Mouse (Mus musculus): ENCODE measurements around the gene Zbtb16.

GRCm38 (mm10) chr9:48648285-48649097 lies 187.5 kb downstream of the Zbtb16 start:
- TF ChIP-seq CTCF (IDR thresholded peaks at IDR 0.05 in 2 of 3, conservative IDR thresholded peaks at IDR 0.05 in 1 of 3; ENCODE audit: control insufficient read depth in 1 of 3, insufficient read depth in 1 of 3, low read depth in 2 of 3, low read length in 3 of 3, poor library complexity in 1 of 3, severe bottlenecking in 1 of 3) (no peak), EP300 (IDR thresholded peaks at IDR 0.05; ENCODE audit: low read depth in 1 of 2, low read length in 2 of 2) (no peak), ZKSCAN1 (IDR thresholded peaks at IDR 0.05; ENCODE audit: low read depth, low read length) (no peak), KAT2A (conservative IDR thresholded peaks at IDR 0.05; ENCODE audit: low read depth, low read length) (no peak), POLR2A (IDR thresholded peaks at IDR 0.05; ENCODE audit: control insufficient read depth in 1 of 2, insufficient read depth in 1 of 2, low read depth in 1 of 2, low read length in 2 of 2, poor library complexity in 1 of 2) (no peak), ZC3H11A (IDR thresholded peaks at IDR 0.05; ENCODE audit: low read depth, low read length) (no peak), E2F4 (IDR thresholded peaks at IDR 0.05; ENCODE audit: borderline replicate concordance, low read depth, low read length) (no peak), MYB (IDR thresholded peaks at IDR 0.05; ENCODE audit: low read depth, low read length) (no peak), MAX (IDR thresholded peaks at IDR 0.05; ENCODE audit: low read length) (no peak), GABPA (IDR thresholded peaks at IDR 0.05; ENCODE audit: low read depth, low read length) (no peak), TCF12 (IDR thresholded peaks at IDR 0.05; ENCODE audit: low read depth, low read length) (no peak)
